Mouse (Mus musculus) c-Kit-negative CD71-positive TER-119-positive erythroid progenitor cells, embryonic 14.5 days (primary cell): ENCODE results near the gene Cacna1i.
A peak's percentile ranks its signal among the peaks of the same experiment; 100 is the strongest.

Experiments
- DNase-seq: peaks from one replicate; pipeline ENCODE4 v3.0.0-alpha.2; 2013; ENCODE audit warnings: low read depth, low spot score

Cacna1i gene

DNA sequence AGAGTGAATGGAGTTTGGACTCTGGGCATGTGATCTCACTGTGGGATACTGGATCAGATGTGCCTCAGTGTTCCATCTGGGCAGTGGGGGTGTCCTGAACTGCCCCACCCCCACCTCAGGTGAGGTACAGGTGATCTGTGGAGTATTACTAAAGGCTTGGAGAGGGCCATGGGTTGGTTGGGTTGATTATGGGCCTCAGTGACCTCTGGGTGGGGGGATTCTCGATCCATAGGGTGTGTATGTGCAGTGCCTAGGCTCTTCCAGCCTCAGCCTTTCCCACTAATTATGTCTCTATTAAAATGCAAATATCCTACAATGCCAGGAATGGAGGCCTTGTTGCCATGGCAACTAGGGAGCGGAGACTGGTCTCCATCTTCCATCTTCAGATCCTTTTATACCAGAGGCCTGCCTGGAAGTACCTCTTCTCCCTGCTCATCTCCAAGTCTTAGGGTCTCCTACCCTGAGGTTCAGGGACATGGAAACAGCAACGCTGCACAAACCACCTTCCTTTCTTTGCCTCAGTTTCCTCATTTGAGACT, 15.1 kb upstream of the Cacna1i start:
- no peak for DNase-seq

DNA sequence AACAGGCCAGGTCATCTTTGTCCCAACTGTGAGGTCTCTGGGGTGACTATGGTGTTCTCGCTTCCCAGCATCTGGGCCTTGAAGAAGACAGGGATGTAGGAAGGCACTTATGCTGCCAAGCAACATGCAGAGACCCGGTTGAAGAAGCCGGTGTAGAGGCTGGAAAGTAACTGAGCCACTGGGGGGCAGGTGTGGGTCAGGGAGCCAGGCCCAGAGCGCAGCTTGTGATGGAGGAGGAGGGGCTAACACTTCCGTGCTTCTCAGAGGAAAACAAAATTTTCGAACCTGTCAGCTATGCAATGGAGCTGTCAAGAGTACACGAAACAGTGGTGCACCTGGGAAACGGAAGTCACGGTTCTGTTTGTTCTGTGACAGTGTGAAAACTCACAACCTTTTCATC, 9.9 kb upstream of the Cacna1i start:
- DNase-seq = no peak

GRCm38 (mm10) chr15:80277625-80278024, 9.4 kb upstream of the Cacna1i start:
- DNase-seq = no peak

DNA sequence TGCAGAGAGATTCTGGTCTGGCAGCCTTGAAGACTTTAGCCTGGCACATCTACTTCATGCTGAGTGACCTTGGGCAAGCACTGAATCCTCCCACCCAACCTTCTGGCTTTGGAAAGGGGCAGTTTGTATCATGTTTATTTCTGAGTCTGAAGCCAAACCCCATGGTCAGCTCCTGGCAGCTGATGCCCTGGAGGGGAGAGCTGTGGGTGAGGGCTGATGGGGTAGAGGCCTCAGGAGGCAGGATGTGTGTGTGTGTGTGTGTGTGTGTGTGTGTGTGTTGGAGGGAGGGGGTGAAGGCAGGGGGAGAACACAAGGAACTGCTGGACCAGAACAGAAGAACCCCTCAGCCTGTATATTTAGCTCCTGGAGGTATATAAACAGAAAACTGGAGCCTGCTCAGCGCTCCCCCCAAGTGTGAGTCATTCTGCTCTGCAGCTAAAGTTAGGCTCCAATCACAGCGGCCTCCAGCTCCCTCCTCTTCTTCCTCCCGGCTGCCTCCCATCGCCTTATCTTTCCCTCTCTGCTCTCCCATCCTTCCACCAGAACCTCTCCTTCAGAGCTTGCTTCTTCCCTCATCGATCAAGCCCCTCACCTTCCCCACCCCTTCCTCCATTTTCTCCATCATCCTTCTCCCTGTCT, 8.8 kb upstream of the Cacna1i start:
- no peak for DNase-seq

DNA sequence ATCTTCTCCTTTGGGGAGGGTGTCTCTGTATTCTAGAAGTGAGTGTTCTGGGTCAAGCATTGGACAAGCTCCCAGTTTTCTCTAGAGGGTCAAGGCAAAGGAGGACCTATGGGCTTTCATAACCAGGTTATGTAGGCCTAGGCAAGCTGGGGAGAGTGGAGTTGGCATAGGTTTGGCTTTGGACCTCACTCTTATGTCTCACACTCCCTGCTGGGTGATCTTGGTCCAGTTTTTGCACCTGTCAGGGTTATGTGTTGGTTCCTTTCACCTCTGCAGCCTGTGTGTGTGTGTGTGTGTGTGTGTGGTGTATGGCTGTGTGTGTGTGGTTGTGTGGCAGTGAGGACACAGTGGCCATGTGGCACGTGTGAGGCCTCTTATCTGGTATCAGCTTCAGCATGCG, 8.0 kb upstream of the Cacna1i start:
- no peak for DNase-seq

GRCm38 (mm10) chr15:80280646-80281045, 6.4 kb upstream of the Cacna1i start:
- no peak for DNase-seq

DNA sequence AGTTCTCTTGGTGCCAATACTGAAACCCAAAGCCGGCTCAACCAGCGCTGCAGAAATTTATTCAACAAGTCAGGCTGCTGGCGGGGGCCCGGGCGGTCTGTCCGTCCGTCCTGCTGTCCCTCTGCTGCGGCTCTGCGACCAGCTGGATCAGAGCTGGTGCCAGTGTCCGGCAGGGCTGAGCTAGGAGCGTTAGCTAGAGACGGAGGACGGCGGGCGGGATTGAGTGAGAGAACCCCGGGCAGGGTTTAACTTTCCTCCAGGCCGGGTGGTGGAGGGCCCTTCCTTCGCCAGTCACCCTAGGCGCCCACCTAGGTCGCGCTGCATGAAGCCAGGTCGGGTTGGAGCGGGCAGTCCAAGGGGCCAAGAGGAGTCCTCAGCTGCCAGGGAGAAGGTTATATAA, 998 bp downstream of the Cacna1i start:
- no peak for DNase-seq

DNA sequence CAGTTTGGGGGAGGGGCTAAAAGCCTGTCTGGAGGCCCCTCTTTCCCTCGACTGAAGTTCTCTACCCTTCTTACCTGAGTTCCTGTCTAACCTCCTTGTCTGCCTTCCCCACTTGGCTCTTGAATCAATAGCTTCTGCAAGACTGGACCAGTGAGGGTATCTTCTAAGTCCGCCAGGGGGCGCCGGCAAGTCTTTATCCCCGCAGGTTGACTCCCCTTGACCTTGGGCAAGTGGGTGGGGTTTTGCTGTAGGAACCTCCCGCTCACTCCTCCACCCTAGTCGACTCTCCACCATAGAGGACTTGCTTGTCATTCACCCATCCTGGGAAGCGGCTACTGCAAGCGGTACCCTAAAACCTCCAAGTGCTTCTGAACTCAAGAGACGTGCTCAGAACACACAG, 2.4 kb downstream of the Cacna1i start:
- peak; percentile 46 for DNase-seq

GRCm38 (mm10) chr15:80297146-80297545, 10.1 kb downstream of the Cacna1i start:
- no peak for DNase-seq

GRCm38 (mm10) chr15:80303779-80304178, 16.7 kb downstream of the Cacna1i start:
- DNase-seq = no peak

GRCm38 (mm10) chr15:80304188-80304587, 17.1 kb downstream of the Cacna1i start:
- DNase-seq = no peak

DNA sequence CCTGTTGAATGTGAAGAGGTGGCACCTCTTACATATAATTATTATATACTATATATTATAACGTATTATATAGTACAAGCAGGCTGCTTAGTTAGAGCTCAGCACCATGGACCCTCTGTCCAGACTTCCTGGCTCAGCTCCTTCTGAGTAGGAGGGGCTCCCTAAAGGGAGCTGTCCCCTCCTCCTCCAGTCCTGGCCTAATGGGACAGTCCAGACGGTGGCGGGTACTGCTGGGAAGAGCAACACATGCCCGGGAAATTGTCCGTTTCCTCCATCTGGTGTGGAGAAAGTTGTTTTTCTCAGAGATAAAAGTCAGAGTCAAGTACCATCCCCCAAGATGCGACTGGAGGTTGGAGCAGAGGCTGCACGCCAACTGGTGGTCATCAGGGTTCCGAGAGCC, 19.1 kb downstream of the Cacna1i start:
- DNase-seq = no peak

DNA sequence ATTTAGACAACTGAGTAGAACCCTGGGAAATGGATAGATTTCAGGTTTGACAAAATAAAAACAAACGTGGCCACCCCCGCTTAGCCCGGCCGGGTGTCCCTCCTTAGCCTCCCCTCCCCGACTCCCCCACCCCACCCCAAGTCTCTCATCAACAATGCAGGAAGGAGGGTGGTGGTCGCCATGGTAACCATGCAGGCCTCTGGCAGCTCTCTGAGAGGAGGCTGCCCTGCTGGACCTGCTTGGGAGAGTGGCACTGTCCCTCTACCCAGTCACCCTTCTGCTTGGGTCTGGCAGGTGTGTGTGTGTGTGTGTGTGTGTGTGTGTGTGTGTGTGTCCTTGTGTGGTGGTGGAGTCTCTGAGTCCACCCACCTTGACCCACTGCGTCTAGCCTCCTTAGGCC, 27.7 kb downstream of the Cacna1i start:
- DNase-seq = no peak

DNA sequence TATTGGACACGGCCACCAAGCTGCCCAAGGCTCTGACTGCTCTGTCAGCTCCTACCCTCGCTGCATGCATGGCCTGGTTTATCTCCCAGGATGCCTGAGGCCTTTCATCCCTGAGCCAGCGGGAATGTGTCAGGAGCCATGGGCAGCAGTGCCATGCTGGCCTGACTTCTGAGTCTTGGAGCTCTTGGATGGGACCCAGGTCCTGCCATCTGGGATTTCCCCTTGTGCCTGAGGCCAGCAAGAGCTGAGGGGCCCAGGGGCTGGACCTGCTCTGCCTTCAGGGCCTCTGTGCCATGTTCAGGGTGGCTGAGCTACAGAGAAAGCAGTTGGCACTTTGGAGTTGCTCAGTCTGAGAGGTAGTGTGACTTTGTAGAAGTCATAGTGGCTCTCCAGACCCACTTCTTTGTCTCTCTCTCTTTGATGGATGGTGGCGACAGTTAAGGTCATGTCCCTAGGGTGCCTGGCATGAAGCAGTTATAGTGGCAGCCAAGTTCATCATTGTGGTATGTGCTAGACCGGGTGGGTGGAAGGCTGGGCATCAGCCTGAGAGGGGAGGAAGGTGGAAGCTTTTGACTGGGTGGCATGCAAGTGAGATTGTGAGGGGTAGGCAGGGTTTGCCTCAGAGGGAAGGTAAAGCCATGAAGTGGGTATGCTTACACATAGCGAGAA, 30.1 kb downstream of the Cacna1i start:
- DNase-seq = no peak

DNA sequence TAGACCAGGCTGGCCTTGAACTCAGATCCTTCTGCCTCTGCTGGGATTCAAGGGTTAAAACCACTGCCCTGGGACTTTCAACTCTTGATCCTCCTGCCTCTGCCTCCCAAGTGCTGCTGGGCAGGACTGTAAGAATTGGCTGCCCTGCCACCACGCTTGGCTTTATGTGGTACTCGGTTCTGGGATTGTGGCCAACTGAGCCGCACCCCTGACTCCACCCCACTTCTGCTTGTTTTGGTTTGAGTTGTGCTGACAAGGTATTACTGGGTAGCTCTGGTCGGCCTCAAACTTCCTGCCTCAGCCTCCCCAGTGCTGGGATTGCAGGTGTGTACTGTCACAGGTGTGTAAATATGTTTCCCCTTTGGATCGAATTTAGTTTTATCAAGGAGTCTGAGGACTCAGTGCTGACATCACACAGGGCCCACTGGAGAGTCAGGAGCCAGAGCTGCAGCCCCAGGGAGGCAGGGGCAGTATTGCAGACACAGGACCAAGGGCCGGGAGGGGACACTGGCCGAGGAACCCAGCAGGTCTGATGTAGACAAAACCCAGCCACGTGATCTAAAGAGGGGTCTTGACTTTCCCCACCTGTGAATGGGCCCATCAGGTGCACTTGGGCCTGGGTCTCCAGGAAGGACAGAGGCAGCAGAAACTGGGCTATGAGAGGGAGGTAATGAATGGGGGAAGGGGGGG, 30.9 kb downstream of the Cacna1i start:
- no peak for DNase-seq

DNA sequence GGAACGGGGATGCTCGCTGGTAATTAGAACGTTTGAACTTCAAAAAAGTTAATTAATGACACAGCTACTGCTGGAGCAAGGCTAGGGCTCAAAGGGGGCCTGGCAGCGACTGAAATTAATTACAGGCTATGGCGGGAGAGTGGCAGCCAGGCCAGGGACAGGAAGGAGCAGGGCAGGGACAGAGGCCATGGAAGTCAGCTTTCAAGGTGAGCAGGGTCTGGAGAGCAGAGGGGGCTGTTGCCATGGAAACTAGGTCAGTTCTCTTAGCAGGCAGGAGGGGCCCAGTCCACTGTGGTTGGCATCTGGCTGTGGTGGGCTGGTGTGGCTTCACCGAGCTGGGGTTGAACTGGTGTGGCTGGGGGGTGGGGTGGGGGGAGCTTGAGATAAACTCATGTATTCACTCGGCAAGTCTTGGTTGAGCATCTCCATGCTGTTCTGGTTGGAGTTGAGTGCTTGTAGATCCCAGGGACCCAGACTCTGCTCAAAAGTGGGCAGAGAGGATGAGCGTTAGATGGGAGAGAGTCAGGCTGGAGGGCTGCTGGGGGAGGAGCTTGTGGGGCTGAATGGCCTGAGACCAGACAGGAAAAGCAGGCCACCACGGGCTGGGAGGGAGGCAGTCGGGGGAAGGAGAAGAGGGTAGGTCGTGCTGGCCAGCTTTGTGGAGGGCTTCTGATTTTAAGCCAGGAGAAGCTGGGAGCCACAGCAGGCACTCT, 31.7 kb downstream of the Cacna1i start:
- DNase-seq = no peak

GRCm38 (mm10) chr15:80319315-80319714, 32.3 kb downstream of the Cacna1i start:
- DNase-seq = no peak

- no peak for DNase-seq
These were observed 32.9 kb downstream of the Cacna1i start for GRCm38 (mm10) chr15:80319921-80320320.

DNA sequence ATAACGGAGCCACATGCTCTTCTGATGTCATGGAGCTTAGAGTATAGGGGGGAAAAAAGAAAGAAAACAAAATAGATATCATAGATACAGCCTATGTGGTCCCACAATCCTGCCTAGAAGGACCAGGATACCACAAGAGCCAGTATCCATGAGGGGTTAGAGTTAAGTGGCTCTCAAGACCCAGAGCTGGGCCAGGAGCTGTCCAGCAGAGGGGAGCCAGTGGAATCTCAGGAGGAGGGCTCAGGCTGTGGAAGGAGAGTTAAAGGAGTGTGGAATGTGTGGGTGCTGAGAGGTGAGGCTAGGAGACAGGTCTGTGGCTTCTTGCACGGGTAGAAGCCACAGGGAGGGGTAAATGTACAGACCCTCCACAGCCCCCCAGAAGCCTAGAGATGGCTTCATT, 38.2 kb downstream of the Cacna1i start:
- no peak for DNase-seq

DNA sequence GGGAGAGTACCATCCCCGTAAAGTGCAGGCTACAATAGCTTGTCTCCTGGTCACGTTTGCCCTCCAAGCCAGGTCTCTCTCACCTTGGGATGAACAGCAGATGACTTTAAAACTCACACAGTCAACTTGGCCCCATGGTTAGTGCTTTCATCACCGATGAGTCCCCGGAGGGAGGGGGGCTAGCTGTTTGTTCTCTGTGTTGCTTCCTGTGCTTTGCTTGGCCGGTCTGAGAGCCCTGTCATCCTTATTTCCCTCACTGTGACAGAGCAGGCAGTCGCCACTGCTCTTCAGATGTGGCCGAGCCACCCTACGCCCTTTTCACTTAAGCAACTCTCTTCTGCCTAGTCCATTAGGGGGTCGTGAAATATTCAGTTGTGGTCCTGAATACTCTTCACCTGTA, 38.7 kb downstream of the Cacna1i start:
- no peak for DNase-seq

DNA sequence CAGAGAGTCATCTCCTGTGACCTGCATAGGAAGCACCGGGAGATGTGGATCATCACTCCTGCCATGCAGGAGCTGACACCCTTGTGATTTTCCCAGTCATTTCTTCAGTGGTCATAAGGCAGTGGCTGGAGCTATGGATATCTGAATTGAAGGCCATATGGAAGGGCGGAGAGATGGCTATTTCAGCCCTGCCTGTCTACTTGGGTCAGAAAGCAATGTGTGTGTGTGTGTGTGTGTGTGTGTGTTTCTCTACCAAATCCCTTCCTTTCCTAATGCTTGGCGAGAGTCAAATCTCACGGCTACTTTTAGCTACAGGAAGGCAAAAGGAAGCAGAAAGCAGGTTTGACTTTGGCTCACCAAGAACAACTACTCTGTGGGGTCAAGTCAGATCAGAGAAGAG, 39.9 kb downstream of the Cacna1i start:
- DNase-seq = no peak
